Mouse (Mus musculus) layer of hippocampus, adult 11-12 months (tissue): ENCODE data around the gene Edn3.

Experiments
- DNase-seq: peaks from one replicate; pipeline ENCODE4 v3.0.0; 2022; ENCODE audit warnings: low spot score

Gene Edn3

DNA sequence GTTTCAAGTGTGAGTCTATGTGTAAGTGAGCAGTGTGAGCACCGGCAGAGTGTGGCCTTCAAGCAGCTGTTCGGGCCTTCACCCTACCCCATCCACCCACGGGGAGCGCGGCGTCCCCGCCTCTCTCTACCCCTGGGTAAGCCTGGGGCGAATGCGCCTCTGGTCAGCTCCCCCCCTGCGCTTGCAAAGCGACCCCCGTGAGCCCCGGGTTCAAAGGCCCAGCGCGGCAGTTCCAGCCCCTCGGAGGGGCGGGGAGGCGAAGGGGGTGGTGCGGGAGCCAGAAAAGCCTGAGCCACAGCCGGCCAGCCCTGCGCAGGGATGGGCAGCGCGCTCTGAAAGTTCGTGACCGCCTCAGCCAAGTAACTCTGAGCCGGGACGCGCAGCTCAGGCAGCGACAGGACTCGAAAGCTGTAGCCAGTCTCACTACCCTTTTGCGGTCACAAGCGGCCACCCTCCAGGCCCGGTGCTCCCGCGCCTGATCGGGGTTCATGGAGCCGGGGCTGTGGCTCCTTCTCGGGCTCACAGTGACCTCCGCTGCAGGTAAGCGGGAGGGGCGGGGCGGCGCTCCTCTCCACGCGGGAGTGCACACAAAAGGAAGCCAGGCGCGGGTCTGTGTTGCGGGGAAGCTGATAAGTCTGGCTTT is at the start of gene Edn3:
Gene Edn3, plus strand, starts transcription at position 141 of the 643 bp plus-strand sequence.
- DNase-seq: no peak

DNA sequence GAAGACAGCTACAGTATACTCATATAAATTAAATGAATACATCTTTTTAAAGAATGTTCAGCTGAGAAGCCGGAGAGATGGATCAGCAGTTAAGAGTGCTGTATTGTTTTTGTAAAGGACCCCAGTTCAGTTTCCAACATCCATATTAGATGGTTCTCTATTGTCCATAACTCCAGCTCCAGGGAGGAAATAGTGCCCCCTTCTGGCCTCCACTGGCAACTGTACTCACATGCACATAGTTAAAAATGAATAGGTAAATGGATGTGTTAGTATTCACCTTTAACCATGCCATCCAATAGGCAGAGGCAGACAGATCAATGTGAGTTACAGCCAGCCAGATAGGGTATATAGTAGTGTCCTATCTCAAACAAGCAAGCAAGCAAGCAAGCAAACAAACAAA is 48.4 kb upstream of the Edn3 start:
- DNase-seq: no peak

DNA sequence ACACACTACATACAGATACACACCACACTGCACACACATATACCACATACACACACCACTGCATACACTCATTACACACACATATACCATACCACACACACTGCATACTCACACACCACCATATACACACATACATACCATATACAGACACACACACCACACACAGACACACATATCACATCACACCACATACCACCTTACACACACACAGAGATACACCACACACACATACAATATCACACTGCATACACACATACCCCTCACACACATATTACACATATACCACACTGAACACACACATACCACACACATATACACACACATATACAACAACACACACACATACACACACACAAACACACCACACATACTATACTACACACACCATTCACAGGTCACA is 44.5 kb upstream of the Edn3 start:
- no peak for DNase-seq

DNA sequence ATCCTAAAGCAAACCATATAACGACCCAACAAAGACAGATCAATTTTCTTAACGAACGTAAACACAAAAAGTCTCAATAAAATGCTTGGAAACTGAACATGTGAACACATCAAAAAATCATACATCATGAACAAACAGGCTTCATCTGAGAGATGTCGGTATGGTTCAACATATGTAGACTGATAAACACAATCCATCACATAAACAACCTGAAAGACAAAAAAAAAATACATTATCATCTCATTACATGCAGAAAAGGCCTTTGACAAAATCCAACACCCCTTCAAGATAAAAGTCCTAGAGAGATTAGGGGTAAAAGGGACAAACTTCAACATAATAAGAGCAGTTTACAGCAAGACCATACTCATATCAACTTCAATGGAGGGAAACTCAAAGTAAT is 42.6 kb upstream of the Edn3 start:
- no peak for DNase-seq

DNA sequence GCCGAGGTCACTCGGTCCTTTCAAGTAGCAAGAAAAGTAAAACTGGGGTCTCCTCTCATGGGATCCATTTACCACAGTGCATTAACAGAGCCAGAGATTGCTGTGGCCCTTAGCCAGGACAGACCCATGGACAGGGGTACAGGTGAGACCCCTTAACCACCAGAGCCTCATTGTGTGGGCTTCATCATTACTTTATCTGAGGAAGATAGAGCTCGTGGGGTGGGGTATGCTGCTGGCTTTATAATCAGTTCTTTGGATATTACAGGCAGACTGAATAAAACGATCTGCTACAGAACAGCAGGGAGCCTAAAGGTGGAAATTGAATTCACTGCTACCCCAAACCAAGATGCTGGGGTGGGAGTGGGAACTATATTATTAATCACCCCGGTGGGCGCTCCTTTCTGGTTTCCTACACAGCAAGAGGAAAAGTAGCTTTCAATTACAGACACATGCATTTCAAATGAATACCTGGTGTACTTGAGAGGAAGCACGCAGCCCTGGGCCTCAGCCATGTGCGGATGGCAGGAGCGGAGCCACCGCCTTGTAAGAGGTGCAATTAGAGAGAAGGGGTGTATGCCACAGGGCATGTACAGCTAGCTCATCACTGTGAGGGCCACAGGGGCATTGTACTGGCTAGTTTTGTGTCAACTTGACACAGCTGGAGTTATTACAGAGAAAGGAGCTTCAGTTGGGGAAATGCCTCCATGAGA is 33.1 kb upstream of the Edn3 start:
- DNase-seq: no peak

DNA sequence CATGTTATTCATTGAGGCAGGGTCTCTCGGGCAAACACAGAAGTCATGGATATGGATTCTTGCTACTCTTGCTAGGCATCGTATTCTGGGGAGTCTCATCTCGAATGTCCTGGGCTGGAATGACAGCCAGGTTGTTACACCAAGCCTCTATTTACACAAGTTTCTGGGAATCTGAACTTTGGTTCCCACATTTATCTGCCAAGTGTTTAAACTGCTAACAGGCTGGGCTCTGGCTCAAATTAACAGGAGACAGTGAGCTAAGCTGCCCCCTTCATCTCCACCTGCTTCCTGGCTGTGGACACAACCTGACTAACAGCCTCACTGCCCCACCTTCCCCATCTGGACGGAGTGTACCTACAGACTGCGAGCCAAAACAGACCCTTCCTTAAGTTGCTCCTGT is 28.5 kb upstream of the Edn3 start:
- no peak for DNase-seq

DNA sequence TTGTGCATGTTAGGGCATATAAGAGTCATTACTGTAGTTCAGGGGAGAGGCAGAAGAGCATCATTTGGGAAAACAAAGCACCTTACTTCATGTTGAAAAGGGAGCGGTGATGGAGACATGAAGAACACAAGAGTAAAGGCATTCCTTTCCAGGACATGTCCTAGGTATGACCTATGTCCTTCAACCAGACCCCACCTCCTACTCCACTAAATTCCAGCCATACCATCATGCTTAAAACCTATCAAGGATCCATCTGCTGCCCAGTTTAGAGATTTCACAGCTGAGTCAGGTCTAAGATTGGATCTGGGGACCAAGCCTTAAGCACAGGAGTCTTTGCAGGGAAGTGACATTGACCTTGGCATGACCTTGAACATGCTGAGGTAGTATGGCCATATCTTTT is 25.1 kb upstream of the Edn3 start:
- DNase-seq: no peak

DNA sequence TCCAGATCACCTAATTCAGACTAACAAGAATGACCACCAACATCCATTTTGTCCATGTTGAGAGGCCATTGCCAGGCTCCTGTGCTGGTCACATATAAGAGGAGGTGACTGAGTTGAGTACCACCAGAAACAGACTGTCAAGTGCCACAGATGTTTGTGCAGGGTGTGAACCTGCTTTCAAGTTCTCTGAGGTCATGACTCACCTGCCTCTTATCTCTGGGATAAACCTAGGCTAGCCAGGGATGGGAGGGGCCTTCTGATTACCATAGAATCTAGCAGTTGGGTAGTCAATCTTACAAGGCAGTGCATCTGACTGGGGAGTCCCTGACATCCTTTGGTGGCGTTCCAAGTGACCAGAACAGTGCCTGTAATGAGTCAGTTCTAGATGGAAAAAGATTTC is 13.2 kb upstream of the Edn3 start:
- DNase-seq: no peak

DNA sequence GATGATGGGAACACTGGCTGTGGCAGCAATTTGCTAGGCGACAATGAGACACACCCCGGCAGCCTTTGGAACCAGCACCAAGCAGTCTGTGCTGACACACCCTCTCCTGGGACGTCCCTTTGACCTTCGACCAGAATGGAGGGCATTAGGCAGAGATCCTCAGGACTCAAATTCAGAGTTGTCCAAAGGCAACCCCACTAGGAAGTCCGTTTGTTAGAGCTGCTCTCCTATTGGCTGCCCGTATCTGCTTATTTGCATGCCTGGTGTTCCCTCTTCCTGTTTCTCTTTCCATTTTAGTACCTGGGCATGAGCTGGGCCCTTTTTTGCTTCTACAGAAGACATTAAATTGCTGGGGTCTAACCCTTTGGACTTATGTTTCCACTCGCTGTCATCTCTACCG is 12.0 kb upstream of the Edn3 start:
- DNase-seq: no peak

DNA sequence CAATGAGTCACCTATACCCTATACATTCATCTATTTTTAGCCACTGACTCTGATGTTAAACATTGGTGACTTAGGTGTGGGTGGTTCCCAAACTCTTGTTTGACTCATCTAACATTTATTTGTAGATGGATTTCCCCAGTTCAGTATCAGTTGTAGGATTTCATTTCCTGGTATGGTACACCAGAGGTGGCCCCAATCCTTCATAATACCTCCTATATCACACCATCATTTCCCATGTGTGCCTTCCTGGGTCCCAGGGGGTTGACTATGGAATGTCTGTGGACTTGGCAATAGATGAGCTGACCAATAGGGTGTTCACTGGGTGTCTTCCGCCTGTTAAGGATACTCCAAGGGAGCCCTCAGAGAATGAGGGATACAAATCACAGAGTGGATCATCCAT is 7.2 kb upstream of the Edn3 start:
- DNase-seq: no peak

DNA sequence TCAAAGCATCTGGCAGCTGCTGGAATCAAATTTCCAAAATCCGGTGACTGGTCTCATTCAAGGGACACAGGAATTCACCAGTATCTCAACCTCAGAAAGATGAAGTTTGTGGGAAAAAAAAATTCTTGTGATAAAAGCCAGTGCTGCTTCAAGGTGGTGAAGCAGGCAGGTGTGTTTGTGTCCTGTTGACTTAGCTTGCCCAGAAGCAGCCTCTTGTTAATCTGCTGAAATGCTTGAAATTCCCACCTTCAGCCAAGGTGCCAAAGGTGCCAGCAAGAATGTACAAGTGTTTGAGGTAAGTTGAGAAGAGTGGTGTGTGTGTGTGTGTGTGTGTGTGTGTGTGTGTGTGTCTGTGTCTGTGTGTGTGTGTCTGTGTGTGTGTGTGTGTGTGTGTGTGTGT is 6.2 kb upstream of the Edn3 start:
- DNase-seq: no peak

DNA sequence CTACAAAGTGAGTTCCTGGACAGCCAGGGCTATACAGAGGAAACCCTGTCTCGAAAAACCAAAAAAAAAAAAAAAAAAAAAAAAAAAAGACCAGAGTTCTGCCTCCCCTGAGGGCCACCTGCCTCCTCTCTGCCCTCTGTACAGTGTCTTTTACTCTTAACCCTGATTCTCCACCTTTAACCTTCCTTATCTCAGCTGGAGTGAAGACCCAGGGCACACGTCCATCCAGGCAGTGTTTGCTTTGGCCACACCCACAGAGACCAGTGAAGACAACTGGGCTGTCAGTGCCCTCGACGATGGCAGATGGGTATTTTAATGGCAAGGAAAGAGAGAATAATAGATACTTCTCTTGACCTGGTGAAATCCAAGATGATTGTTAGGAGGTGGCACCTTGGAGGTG is 1.2 kb upstream of the Edn3 start:
- DNase-seq: no peak

DNA sequence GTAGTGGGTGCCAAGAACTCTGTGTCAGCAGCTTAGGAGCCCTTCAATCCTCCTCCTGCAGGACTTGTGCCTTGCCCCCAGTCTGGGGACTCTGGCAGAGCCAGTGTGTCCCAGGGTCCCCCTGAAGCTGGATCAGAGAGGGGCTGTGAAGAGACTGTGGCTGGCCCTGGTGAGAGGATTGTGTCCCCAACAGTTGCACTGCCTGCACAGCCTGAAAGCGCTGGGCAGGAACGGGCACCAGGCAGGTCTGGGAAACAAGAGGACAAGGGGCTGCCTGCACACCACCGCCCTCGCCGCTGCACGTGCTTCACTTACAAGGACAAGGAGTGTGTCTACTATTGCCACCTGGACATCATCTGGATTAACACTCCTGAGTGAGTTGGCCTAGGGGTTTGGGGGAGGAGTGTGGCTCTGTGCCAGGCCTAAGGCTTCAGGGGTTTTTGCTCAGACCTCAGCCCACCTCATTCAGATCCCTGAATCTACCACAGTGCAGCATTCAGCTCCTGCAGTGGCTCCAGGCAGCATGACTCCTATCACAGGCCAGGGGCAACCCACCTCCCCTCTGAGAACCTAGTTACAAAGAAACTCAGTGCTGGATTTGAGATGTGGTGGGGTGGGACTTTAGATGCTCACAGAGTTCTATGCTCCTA is 1.2 kb downstream of the Edn3 start:
- DNase-seq: no peak

DNA sequence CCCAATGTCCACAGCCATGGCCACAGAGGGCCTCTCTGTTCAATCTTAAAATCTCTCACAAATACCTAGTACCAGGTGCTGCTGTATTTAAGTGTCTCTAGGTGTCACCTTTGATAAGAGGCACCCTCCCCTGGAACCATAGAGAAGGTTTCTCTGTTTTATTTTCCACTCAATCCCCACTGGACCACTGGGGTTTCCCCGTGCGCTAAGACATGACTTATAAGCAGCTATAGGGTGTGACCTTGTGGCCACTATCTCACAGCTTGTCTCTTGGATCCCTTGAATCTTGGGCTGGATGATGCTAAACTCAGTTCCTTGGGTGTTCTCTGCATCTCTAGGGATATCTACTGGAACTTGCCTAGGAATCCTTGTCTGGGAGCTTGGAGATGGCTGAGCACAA is 1.9 kb downstream of the Edn3 start:
- no peak for DNase-seq

DNA sequence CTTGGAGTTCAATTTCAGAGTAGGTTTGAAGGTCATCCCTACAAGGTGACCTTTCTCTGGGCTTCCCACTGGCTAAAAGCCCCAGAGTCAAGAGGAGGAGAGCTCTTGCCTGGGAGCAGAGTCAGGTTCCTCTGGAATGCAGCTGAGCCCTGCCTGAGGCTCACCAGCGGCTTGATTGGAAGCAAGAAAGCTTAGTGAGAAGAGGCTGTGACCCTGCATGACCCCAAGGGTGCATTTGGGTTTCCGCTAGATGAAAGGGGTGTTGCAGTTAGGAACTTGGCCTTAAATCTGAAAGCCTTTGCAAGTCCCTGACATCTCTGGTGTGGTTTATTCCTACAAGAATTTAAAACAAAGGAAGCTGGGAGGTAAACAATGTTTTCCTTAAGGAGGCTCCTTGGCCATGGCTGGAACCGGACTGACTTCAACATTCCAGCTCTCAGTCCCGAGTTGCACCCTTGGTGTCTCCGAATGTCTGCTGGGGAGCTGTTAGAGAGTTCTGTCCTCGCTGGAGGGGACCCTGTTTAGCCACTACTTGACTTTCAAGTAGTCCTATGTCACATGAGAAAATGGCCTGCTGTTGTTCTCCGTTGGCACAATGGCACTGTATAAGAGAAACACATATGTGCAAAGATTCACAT is 8.6 kb downstream of the Edn3 start:
- DNase-seq: no peak

DNA sequence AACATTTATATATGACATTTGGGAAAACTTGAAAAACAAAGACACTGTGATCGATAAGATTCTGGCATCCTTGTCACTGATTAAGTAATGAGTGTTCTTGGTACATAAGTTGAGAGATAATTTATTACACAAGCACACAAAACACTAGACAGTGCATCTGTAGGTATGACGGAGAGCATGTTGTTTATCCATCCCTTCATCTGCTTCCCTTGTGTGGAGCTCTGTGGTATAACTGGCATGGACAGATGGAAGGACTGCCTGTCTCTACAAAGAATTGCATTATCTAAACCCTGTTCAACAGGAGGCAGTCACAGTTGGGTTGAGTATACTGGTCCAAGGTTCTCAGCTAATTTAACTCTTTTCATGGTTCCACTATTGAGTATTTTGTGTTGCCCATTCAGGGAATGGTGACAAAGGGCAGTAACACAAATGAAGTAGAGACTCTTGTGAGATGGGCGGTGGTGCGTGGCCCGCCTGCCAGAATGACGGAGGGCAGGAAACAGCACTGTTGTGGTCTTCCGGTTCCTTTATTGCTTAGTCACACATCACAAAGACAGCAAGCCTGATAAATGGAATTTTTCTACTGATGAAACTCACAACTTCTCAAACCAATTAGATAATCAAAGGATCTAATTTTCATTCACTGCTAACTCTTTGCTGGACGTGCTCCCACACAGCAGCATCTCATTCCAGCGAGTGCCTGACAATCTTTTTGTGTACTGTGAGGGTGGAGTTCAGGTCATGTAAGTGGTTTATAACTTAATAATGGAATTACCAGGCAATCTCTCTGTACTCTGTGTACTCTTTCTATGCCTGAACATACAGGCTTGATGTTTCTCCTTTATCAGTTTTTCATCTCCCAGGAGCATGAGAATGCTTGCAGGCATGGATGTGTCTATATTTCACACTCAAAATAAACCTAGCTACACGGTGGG is 14.0 kb downstream of the Edn3 start:
- DNase-seq: no peak

DNA sequence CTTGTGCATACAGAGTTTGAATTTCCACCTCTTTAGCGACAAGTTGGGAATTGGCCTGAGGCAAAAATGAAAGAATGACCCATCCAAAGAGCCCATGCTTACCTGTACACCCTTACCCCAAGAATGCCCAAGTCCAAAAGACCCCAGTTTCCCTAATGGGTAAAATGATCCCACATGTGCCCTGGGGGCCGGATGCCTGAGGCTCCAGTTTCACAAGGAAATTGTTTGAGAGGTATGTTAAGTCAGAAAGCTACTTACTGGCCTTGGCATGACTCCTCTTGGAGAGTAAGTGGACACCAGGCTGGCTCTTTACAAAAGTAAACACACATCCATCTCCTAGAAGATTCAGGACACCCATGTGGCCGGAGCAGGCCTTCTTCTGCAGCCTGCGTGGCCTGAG is 21.6 kb downstream of the Edn3 start:
- no peak for DNase-seq

DNA sequence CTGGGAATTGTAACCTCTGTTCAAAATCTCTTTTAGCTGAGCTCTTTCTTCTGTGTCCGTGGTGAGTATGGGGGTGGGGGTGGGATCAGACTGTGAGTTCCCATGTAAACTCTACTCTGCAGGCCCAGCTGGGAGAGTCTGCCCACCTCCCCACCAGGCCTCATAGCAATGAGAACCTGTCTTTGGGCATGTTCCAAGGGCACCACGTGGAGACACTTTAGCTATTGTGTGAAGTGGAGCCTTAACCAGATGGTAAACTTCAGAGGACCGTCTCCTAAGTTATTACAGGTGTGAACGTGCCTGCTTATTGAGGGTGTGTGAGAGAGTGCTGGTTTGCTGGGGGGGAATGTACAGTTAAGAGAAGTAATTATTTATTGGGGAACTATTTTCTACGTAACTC is 22.5 kb downstream of the Edn3 start:
- no peak for DNase-seq

DNA sequence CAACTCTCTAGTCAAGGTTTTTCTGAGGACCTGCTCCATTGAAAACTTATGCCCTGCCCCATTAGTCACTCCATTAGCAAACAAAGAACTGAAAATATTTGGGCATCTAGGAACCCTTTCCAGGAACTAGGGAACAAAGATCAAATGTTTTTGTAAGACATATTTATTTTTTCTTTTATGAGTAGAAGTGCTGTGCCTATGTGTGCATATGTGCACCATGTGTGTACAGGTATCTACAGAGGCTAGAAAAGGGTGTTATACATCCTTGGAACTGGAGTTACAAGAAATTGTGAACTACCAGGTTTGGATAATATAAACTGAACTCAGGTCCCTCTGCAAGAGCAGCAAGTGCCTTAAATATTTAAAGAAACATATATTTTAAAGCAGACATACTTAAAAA is 28.4 kb downstream of the Edn3 start:
- no peak for DNase-seq

DNA sequence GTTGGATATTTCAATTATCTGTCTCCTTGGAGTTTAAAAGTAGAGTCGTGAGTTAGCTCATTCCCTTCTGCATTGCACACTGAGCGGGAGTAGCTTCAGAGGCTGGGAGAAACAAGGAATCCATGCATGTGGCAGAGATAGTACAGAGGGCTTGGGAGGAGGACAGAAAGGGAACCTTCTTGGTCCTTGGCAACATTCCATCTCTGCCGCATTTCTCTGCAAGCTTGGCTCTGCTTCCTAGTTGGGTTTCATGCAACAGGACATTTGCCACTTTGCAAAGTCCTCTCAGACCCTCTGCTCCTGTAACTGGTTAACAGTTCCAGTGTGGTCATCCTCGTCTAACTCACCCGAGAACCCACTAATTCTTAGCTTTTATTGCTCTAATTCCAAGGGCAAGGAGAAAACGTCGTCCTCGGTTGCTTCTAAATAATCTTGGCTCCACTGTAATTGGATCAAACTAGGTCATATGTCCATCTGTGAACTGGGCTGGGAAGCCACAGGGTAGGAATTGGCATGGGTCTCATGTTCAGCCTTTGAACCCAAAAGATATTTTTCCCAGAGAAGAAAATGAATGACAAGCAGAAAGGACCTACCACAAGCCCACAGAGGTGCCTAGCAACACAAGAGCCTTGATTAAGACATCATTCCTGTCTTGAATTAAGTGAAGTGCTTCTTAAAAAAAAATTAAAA is 32.2 kb downstream of the Edn3 start:
- DNase-seq: no peak

DNA sequence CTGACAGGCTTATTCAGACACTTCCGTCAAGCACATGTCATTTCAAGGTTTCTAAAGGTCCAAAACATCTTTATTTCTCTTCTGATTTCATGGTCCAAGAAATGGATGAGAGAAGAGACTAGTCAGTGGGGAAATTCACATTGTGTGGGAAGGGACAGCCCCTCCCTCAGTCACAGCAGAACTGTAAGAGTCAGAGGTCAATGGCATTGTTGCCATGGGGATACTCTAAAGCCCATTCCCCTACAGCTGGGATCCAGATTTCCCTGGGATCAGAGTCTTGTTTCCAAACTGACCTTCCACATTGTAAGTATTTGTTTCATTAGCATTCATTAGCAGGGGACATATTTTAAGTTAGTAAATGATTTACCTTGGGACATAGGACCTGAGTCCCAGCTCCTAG is 32.8 kb downstream of the Edn3 start:
- no peak for DNase-seq

DNA sequence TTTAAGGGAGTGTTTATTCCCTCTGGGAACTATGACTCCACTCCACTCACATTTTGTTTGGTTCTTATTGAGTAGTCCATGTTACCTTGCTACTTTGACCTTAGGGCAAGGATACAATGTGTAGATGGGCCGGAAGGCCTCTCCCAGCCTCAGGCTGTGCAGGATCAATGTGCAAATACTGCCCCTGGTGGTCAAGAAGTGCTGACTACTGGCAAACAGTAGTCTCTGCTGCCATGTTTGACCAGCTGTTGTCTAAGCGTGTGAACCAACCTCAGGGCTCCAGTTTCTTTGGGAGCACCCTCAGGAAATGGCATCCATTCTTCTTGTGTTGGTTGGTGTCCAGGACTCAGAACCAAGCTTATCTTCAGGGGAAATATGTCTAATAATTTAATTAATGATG is 36.6 kb downstream of the Edn3 start:
- no peak for DNase-seq
